Mouse (Mus musculus): Measurements from ENCODE around the gene Vangl1.
"Not testable (repeated sequence)": the region's sequence is repeated elsewhere in the genome, so short reads cannot be mapped to it uniquely, and the experiment has no call there.

Vangl1 gene

DNA sequence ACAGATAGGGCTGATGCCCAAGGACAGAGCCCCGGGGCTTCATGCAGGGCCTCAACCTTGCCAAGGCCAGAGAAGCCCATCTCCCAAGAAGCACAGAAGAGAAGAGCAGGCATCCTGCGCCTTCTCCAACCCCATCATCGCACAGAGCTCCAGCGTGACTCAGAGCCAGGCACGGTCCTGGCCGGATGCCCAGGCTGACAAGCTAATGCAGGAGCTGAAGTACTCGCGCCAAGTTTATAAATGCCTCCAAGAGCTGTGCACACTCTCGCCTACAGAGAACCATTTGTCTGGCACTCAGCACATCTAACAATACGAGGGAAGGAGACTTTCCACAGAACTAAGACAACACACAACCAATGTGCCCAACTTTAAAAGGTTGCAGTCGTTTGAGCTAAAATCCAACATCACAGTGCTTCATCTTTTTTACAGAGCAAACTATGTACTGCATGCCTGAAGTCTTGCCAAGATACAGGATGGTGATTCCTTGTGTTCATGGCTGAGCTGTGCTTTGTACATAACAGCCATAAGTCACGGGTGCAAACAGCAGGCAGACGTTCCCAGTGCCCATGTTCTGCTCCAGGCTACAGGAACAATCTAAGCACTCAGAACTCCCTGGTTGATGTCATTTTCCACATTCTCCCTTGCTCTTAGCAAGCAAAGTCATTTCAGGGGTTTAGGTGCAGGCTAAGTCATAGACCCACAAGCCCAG lies 35.1 kb downstream of the Vangl1 start:
- peak; percentile 93 for DNase-seq (ENCODE audit: low spot score)

- no peak for DNase-seq (ENCODE audit: low spot score)
These were observed 36.8 kb downstream of the Vangl1 start for GRCm38 (mm10) chr3:102167555-102168210.

DNA sequence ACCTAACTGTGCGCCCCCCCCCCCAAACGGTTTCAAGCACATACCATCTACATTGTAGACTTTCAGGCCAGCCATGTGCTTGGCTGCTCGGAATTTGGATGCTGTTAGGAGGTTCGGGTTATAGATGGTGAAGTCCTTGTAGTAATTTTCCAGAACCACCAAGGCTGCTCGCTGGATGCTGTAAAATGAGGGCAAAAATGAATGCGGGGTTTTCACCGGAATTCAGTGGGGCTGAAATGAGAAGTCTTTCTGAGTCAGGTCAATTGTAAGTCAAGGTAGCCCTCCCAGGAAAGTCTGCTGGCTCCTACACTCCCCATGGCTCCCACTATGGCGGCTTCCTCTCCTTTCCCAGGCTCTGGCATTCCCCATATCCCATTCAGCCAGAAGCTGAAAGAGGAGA lies 37.7 kb downstream of the Vangl1 start:
- no peak for DNase-seq (ENCODE audit: low spot score)

- DNase-seq (ENCODE audit: low spot score), result no peak
These were observed 38.2 kb downstream of the Vangl1 start for GRCm38 (mm10) chr3:102166287-102166620.

GRCm38 (mm10) chr3:102165536-102166286 lies 38.8 kb downstream of the Vangl1 start:
- DNase-seq (ENCODE audit: low spot score), result no peak

- no peak for DNase-seq (ENCODE audit: low spot score)
These were observed 39.6 kb downstream of the Vangl1 start for GRCm38 (mm10) chr3:102164911-102165310.

DNA sequence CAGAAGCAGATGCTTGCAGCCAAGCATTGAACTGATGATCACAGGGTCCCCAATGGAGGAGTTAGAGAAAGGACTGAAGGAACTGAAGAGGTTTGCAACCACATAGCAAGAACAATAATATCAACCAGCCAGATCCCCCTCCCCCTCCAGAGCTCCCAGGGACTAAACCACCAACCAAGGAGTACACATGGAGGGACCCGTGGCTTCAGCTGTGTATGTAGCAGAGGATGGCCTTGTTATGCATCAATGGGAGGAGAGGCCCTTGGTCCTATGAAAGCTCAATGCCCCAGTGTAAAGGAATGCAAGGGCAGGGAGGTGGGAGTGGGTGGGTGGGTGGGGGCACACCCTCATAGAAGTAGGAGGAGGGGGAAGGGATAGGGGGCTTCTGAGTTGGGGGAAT lies 40.6 kb downstream of the Vangl1 start:
- not testable (repeated sequence) for DNase-seq (ENCODE audit: low spot score)

GRCm38 (mm10) chr3:102159423-102160325 lies 44.8 kb downstream of the Vangl1 start:
- DNase-seq (ENCODE audit: low spot score), result no peak

DNA sequence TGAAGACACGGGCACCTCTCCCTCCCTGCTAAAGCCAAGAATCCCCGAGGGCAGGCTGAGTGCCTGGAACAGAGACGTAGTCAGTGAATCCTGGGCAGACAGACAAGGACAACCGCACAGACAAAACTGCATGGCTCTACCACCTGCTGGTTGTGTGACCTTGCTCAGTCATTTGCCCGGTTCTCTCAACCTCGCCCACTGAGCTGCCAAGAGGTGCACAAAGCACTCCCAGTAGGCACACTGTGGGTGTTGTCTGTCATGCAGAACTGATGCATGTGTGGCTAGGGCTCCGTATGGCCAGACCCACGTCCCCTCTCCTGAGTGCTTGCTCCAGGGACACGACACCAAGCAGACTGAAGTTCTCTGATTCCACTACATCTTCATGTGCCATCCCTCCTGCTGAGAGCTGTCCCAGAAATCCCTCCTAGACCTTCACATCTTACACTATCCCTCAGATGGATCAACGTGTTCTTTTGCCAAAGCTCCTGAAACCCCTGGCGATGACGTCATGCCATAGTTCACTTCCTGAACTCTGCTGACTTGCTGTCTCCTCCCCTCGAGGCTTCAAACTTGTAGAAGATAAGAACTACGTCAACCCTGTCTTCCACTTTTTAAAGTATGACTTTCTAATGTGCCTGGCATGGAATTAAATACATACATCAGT lies 45.6 kb downstream of the Vangl1 start:
- no peak for DNase-seq (ENCODE audit: low spot score)

DNA sequence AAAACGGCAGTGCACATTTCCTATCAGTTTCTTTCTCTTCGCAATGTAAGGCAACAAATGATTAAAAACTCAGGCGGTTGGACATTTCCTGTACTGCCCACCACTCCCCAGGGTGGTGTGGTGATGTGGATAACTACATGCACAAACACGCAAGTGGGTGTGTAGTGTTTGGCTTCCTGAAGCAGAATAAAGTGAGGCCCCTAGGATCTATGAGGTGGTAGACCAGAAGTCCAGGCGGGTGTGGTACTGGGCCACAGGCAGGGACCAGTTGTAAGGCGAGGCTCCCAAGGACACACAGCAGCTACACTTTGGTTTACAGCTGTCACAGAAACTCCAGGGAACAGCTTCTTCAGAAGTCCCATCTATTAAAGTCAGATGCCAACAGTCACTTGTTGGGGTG lies 46.8 kb downstream of the Vangl1 start:
- DNase-seq (ENCODE audit: low spot score), result no peak

- DNase-seq (ENCODE audit: low spot score), result no peak
These were observed 47.8 kb downstream of the Vangl1 start for GRCm38 (mm10) chr3:102156737-102157136.

DNA sequence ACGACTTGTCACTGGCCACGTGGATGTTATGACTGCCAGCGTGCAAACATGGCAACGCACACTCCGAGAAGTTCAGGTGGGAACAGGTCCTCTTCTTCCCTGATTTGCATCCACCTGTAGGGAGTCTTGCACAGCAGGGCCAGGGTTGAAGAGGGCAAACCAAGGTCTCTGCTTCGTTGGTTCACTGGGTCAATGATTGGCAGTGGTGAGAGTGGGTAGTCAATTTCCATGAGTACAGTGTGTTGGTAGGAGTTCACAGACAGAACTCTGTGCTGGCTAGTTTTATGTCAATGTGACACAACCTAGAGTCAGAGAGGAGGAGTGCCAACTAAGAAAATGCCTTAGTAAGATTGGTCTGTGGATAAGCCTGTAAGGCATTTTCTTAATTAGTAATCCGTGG lies 50.4 kb downstream of the Vangl1 start:
- DNase-seq (ENCODE audit: low spot score), result no peak

DNA sequence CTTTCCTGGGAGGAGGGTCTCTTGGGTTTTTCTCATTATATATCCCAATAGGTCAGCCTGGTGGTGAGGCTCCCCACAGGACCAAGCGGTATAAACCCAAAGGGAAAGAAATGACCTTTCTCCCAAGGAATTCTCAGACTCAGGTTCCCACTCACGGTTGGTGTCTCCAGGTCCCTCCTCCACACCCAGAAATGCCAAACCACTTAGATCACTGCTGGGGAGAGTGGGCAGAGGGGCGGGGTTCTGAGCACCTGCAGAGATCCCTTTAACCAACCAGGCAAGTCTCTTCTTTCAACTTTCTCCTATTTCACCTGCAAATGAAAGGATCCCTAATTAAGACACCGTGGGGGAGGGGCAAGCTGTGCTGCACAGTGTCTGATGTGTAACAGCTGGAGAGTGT lies 51.6 kb downstream of the Vangl1 start:
- no peak for DNase-seq (ENCODE audit: low spot score)

DNA sequence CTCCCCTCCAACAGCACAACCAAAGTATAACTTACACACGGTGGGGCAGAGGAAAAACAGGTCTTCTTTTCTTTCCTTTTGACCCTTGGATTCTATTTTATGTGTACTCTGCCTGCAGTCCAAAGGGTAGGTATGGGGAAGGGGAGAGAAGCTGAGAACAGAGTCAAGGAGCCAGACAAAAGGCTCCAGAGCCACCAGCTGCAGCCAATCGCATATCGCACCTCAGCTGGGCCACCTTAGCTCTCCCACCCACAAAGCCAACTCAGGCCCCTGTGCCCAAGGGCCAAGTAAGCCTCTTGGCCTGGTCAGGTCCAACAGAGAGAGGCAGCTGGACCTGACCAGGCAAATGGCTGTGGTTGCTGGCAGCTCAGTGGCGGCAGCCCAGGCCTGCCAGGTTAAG lies 52.0 kb downstream of the Vangl1 start:
- DNase-seq (ENCODE audit: low spot score), result no peak

DNA sequence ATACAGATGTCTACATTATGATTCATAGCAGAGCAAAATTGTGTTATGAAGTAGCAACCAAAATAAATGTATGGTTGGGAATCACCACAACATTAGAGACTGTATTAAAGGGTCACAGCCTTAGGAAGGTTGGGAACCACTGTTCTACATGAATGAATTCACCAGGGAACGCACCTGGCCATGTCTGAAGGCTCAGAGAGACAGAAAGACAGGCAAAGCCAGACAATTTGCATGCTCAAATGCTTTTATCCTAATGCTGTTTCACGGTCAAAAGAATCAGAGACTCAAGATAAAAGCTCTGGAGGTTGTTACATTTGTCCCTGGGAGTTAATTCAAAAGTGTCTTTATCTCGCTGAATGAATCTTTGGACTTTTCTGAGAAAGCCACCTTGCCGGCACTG lies 52.6 kb downstream of the Vangl1 start:
- DNase-seq (ENCODE audit: low spot score), result no peak

GRCm38 (mm10) chr3:102149941-102150340 lies 54.6 kb downstream of the Vangl1 start:
- no peak for DNase-seq (ENCODE audit: low spot score)

GRCm38 (mm10) chr3:102147189-102147588 lies 57.3 kb downstream of the Vangl1 start:
- no peak for DNase-seq (ENCODE audit: low spot score)

- no peak for DNase-seq (ENCODE audit: low spot score)
These were observed 58.1 kb downstream of the Vangl1 start for GRCm38 (mm10) chr3:102146428-102146827.

GRCm38 (mm10) chr3:102145645-102146386 lies 58.7 kb downstream of the Vangl1 start:
- no peak for DNase-seq (ENCODE audit: low spot score)

DNA sequence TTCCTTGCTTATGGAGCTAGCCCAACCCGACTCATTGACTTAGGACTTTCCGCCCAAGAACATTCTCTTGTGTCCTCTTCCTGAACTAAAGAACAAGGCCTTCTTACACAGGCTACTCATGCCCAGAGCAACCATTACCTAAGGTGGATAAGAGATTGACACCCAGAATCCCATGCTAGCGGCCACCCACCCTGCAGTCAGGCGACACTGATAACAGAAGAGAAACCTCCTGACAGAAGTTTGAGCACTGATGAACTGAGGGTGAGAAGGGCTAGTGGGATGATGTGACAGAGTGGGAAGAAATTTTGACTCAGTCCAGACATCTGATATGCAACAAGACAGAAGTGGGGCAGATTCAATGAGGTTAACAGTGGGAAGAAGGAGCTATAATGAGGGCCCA lies 60.1 kb downstream of the Vangl1 start:
- DNase-seq (ENCODE audit: low spot score), result no peak

- no peak for DNase-seq (ENCODE audit: low spot score)
These were observed 61.0 kb downstream of the Vangl1 start for GRCm38 (mm10) chr3:102143536-102143935.

Data from ovary, postnatal 36 days (tissue).